Mouse (Mus musculus) T-helper 17 cell (primary cell): ENCODE data around the gene Hoxc10.

Experiments used
- in situ Hi-C, 2 experiments: fragments of 300-600 bp; cut with MboI, MseI; formaldehyde crosslinking; loops; 1 replicate in 1 of 2; 2 replicates in 1 of 2; pipeline ENCODE4 v1.15.1; 2025; ENCODE audit warnings: high pct_unique_total_duplicates in 2 of 2

Hoxc10 gene

GRCm38 (mm10) chr15:102943468-102943813, 23.2 kb upstream of the Hoxc10 start:
- in situ Hi-C loops = loop anchor here in 1 of 2 experiments (5.0 kb wide), 1 partner anchor 44 kb away; no protein-coding TSS in a partner anchor

DNA sequence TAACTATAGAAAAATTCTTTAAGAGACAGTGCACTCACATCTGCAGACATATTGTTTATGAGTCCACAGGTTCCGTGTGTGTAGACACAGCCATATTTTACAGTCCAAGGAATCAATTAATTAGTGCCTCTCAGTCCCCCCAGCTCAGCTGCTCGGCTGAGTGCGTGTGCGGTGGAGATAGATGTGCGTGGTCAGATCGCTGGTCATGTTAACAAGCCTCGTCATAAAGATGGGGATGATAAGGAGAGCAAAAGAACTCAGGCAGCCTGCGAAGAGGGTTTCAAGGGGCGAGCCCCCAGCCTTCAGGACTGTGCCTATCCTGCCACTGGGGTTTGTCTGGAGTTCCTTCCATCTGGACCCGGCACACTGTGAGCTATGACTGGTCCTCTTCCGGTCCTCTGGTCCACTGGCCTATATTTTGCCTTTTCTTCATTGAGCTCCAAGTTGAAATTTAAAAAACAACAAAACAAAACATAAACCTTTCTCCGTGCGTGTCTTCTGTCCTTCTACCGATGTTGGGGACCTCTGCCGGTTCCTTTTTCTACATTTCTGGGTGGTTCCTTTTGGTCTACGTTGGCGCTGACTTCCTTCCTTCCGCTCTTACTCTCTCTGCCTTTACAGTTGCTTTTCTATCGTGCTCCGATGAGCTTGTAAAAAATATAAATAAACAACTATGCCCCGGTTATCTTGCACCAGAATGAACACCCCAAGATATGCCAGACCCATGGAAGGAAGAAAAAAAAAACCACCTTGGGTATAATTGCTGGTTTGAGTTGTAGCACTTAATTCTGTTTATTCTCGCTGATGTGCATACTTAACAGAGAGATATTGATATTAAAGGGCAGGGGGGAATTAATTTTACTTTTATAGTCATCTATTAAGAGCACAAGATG, 21.2 kb upstream of the Hoxc10 start:
- in situ Hi-C loops = no loop called here

DNA sequence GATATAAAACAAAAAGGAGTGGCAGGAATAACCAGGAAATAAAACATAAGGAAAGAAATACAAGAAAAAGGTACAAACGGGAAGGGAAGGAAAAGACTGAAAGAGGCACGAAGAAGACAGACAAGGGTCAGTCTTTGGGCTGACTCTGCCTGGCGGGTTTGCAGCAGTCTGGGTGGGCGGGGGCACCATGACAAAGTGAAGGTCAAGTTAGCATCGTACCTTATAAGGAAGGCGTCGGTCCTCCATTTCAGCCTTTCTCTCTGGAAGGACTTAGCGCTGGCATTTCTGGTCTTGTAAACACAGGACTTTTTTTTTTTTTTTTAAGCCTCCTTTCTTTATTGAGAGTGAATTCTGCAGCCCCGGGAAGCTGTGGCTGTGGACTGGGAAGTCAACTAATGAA, 19.3 kb upstream of the Hoxc10 start:
- in situ Hi-C loops = no loop called here

GRCm38 (mm10) chr15:102948842-102949241, 17.8 kb upstream of the Hoxc10 start:
- in situ Hi-C loops = no loop called here

GRCm38 (mm10) chr15:102949696-102950095, 16.9 kb upstream of the Hoxc10 start:
- in situ Hi-C loops = no loop called here

DNA sequence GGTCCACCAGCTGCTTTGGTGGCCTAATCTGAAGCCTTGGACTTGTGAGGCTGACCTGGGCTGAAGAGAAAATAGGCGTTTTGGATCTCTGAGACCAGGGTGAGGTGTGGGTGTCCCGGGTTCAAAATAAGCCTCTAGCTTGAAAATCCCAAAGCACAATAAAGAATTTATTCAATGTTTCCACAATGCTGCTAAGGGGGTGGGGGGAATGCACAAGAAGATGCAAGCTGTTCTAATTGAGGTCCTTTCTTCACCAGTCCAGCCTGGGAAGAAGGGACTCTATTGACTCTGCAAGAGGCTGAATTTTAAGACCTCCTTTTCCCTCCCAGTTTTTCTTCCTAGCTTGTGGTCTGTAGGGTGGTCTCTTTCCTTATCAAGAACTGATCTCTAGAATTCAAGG, 15.7 kb upstream of the Hoxc10 start:
- in situ Hi-C loops = no loop called here

- in situ Hi-C loops = no loop called here
Observed at GRCm38 (mm10) chr15:102953561-102953960, 13.0 kb upstream of the Hoxc10 start.

- in situ Hi-C loops = no loop called here
Observed at GRCm38 (mm10) chr15:102954192-102955006, 12.2 kb upstream of the Hoxc10 start, which contains the start of gene Hoxc11. TSS of gene Hoxc11 (plus strand) at chr15:102954427.

GRCm38 (mm10) chr15:102955007-102955382, 11.6 kb upstream of the Hoxc10 start:
- in situ Hi-C loops = no loop called here

DNA sequence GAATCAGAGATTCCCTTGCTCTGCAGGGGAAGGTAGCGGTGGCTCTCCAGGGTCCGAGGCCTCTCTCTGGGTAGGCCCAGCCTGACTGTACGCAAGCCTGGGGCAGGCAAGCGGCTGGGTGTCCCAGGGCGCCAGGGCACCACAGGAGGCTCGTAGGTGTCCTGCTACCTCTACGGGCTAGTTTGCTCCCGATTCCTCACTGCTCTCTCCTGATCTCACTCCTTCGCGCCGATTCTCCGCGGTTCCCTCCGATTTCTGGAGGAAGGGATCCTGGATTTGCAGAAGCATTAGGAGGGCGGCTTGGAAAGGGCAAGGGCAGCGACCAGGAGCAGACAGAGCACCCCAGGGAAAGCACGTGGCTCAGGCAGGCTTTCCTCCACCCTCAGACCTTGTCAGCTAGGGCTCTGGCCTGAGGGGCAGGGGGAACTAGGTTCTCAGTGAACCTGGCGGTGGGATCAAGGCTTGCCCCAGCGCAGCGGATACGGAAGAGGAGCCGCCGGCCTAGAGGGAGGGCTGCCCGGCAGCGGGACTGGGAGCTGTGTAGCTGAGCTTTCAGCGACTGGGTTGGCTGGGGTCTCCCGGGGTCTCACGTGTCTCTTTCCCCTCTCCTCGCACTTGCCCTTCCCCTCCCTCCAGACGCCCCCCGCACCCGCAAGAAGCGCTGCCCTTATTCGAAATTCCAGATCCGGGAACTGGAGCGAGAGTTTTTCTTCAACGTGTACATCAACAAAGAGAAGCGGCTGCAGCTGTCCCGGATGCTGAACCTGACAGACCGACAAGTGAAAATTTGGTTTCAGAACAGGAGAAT, 10.6 kb upstream of the Hoxc10 start:
- in situ Hi-C loops = no loop called here

GRCm38 (mm10) chr15:102956906-102957305, 9.7 kb upstream of the Hoxc10 start:
- in situ Hi-C loops = no loop called here

DNA sequence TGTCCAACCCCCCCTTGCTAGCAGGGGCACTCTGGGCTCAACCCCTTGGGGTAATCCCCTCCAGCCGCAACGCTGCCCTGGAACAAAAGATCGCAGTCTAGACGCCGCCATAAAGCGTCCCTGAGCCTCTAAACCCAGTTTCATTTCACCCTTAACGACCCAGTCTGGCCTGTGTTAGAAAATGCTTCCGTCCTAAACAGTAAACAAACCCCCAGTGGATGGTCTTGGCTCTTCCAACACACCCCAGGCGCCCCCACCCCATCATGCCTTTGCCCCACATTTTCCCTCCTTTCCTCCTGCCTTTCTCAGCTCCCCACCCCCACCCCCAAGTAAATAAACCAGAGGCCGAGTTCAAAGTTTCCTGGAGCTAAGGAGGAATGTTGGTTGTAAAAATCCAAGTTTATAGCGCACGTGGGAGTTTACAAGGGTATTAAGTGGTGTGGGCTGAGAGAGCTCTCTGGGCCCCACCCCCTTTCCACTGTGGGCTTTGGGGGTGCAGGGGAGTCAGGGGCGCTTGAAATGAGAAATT, 6.9 kb upstream of the Hoxc10 start:
- in situ Hi-C loops = no loop called here

DNA sequence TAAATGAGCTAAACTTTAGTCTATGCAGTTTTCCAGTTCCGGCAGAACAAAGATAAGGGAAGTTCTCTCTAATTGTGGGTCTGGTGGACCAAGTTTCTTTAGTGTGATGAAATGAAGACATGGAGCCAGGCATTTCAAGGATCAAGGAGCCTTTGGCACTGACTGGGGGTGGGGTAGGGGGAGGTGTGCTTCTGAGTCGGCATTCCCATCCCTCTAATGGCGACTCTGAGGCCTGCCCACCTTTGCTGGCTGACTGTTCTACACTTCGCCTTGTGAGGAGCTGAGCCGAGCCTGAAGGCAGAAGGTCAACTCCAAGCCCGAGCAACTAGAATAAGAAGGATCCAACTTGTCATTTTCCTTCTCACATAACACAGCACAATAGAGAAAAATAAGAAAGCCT, 4.9 kb upstream of the Hoxc10 start:
- in situ Hi-C loops = no loop called here

- in situ Hi-C loops = no loop called here
Observed at GRCm38 (mm10) chr15:102962492-102962891, 4.1 kb upstream of the Hoxc10 start.

DNA sequence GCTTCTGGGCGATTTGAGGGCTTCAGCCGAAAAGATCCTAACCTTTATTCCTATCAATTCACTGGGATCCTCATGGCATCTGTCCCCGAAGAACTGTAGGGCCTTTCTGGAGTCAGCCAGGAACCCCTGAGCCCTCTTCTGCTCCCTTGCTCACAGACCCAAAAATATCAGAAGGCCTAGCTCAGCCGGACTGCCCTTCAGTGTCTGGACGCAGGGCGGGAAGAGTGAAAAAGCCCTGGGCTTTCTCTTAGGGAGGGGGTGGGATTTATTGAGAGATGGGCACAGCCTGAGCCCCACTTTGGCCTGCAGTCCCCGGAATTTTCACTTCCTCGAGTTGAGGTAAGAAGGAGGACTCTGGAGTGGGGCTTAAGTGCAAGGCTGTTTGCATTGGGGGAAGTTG, 3.3 kb upstream of the Hoxc10 start:
- in situ Hi-C loops = no loop called here

DNA sequence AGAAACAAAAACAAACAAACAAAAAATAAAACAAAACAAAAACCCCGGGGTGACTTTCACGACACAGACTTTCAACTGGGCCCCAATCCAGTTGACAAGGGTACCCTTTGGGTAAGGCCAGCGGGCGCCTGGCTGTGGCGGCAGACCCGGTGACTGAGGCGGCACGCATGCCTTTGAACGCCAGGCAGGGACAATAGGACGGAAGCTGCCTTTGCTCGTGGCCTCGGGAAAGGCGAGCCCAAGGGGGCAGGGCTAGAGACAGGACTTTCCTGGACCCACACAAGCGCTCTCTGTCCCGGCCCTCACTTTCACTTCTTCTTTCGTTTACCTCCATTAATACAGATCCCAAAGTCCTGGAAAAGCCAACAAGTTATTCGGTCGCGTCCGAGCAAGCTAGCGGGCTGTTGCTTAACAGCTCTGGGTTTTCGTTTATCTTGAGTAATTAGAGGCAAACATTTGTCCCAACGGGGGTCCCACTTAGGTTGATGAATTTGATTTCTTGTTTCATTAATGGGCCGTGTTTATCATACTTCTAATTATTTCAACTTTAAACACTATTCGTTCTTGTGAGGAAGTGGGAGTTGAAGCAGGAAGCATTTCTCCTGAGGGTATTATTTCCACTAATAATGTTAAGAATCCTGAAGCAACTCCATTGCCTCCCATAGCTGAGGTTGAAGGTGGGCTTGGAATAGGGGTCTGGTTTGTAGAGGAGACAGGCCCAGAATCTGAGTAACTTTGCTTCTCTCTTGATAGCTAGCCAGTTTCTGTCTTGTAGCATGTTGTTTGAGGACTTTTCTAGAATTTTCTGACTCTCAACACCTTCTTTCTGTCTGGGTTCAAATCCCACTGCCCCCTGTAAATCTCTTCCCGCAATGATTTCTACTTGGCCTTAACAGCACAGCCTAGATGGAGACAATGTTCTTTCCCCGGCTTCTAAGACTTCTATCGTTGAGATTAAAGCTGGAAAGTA, 2.6 kb upstream of the Hoxc10 start:
- in situ Hi-C loops = no loop called here

- in situ Hi-C loops = no loop called here
Observed at GRCm38 (mm10) chr15:102965003-102965891, 1.3 kb upstream of the Hoxc10 start.

DNA sequence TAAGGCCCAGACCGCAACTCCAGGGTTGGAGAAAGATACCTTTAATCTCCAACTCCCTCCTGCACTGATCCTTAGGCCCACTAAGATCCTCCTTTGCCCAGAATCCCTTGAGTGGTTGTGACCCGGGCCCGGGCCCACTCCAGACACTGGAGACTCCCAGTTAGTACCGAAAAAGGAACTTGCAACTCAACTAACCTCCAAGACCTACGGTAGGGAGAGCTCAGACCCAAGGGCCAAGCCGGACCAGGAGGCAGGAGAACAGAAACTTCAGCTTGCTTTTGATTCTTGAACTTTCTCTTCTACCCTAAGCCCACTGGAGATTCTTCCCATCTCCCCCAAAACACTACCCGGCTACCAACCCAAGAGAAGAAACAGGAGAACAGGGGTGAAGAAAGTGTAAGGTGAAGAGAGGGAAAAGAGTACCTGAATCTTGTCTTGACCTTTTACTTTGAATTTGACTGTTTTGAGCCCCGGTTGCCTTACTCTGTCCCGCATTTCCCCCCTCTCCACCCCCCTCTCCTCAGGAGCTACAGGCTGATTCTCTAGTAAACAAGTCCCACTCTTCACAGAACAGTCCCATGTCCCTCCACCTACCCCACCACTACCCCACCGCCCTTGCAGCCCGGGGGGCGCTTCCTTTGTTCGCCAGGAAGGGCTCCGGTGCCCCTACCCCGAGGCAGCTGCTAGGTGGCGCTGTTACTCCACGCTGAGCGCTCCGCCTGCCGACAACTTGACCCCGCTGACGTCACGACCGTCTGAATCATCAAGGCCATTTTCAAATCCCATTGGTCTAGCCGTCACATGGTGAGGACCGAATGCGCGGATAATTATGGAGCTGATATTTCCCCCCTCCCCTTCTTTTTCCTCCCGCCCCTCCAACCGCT, 462 bp upstream of the Hoxc10 start:
- in situ Hi-C loops = no loop called here

DNA sequence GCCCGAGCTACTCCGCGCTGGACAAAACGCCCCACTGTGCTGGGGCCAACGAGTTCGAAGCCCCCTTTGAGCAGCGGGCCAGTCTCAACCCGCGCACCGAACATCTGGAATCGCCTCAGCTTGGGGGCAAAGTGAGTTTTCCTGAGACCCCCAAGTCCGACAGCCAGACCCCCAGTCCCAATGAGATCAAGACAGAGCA, 615 bp downstream of the Hoxc10 start, which contains the start of gene Hoxc5:
Gene Hoxc5 (plus strand): TSS at position 132 of the 199 bp plus-strand sequence.
- in situ Hi-C loops = no loop called here
